Mouse (Mus musculus): ENCODE data around the gene Itprid2.

- TF ChIP-seq CTCF (IDR thresholded peaks at IDR 0.05; ENCODE audit: insufficient read depth, low read length) (no peak), POLR2A (IDR thresholded peaks at IDR 0.05; ENCODE audit: borderline replicate concordance, extremely low read depth, low read depth, low read length) (no peak)
Observed at GRCm38 (mm10) chr2:79664532-79665286, 29.6 kb downstream of the Itprid2 start.
